Mouse (Mus musculus): ENCODE data around the gene Tgfbi.
A peak's percentile ranks its signal among the peaks of the same experiment; 100 is the strongest.

Gene Tgfbi

GRCm38 (mm10) chr13:56597831-56598612 lies 11.3 kb upstream of the Tgfbi start:
- DNase-seq (ENCODE audit: low spot score in 2 of 2): peak; percentile 72 to 73

- DNase-seq (ENCODE audit: low spot score in 2 of 2): no peak
These were observed 9.8 kb upstream of the Tgfbi start for GRCm38 (mm10) chr13:56599511-56599910.

GRCm38 (mm10) chr13:56600216-56600890 lies 9.0 kb upstream of the Tgfbi start:
- DNase-seq (ENCODE audit: low spot score in 2 of 2): peak; percentile 87

GRCm38 (mm10) chr13:56601199-56601598 lies 8.1 kb upstream of the Tgfbi start:
- DNase-seq (ENCODE audit: low spot score in 2 of 2): peak; percentile 54 to 68

- no peak for DNase-seq (ENCODE audit: low spot score in 2 of 2)
These were observed 3.8 kb upstream of the Tgfbi start for GRCm38 (mm10) chr13:56605503-56605902.

- no peak for DNase-seq (ENCODE audit: low spot score in 2 of 2)
These were observed 2.6 kb upstream of the Tgfbi start for GRCm38 (mm10) chr13:56606724-56607123.

- no peak for DNase-seq (ENCODE audit: low spot score in 2 of 2)
These were observed 2.1 kb upstream of the Tgfbi start for GRCm38 (mm10) chr13:56607225-56607624.

- no peak for DNase-seq (ENCODE audit: low spot score in 2 of 2)
These were observed 1.5 kb upstream of the Tgfbi start for GRCm38 (mm10) chr13:56607846-56608245.

GRCm38 (mm10) chr13:56611129-56611528 lies 1.8 kb downstream of the Tgfbi start:
- DNase-seq (ENCODE audit: low spot score in 2 of 2): no peak

- DNase-seq (ENCODE audit: low spot score in 2 of 2): no peak
These were observed 2.4 kb downstream of the Tgfbi start for GRCm38 (mm10) chr13:56611741-56612140.

- peak in 1 of 2 experiments; percentile 37 for DNase-seq (ENCODE audit: low spot score in 2 of 2)
These were observed 3.0 kb downstream of the Tgfbi start for GRCm38 (mm10) chr13:56612331-56612730.

- peak; percentile 72 to 77 for DNase-seq (ENCODE audit: low spot score in 2 of 2)
These were observed 4.2 kb downstream of the Tgfbi start for GRCm38 (mm10) chr13:56613366-56613998.

GRCm38 (mm10) chr13:56614768-56615167 lies 5.4 kb downstream of the Tgfbi start:
- DNase-seq (ENCODE audit: low spot score in 2 of 2): no peak

- DNase-seq (ENCODE audit: low spot score in 2 of 2): peak in 1 of 2 experiments; percentile 32
These were observed 5.9 kb downstream of the Tgfbi start for GRCm38 (mm10) chr13:56615223-56615622.

- DNase-seq (ENCODE audit: low spot score in 2 of 2): no peak
These were observed 6.5 kb downstream of the Tgfbi start for GRCm38 (mm10) chr13:56615864-56616263.

- DNase-seq (ENCODE audit: low spot score in 2 of 2): no peak
These were observed 7.1 kb downstream of the Tgfbi start for GRCm38 (mm10) chr13:56616386-56616785.

GRCm38 (mm10) chr13:56617197-56617596 lies 7.9 kb downstream of the Tgfbi start:
- DNase-seq (ENCODE audit: low spot score in 2 of 2): peak; percentile 56 to 64

- no peak for DNase-seq (ENCODE audit: low spot score in 2 of 2)
These were observed 13.0 kb downstream of the Tgfbi start for GRCm38 (mm10) chr13:56622201-56622757.

- peak in 1 of 2 experiments; percentile 44 for DNase-seq (ENCODE audit: low spot score in 2 of 2)
These were observed 17.2 kb downstream of the Tgfbi start for GRCm38 (mm10) chr13:56626524-56626923.

- no peak for DNase-seq (ENCODE audit: low spot score in 2 of 2)
These were observed 20.8 kb downstream of the Tgfbi start for GRCm38 (mm10) chr13:56630081-56630480.

- DNase-seq (ENCODE audit: low spot score in 2 of 2): no peak
These were observed 21.2 kb downstream of the Tgfbi start for GRCm38 (mm10) chr13:56630552-56630951.

GRCm38 (mm10) chr13:56631332-56631731 lies 22.0 kb downstream of the Tgfbi start:
- DNase-seq (ENCODE audit: low spot score in 2 of 2): peak; percentile 42 to 67
